Mouse (Mus musculus) neural tube, embryonic 13.5 days (tissue): ENCODE measurements at regions not wholly inside any gene's neighbourhood (a gene's known extent, or its start where the extent isn't known, plus 50 kb on each side); places are given as distances from the start of the nearest gene placed in this dataset.

Experiments used
- ATAC-seq: fragments of 200-750 bp; cut with Nextera tagmentation; 2 replicates; pipeline ENCODE4 v1.8.0; 2017; ENCODE audit warnings: low read depth, mild to moderate bottlenecking, moderate TSS enrichment, moderate library complexity
- H3K27ac ChIP-seq: fragments of 300-500 bp; sonication (generic); replicated peaks from 2 replicates; pipeline ENCODE4 v1.5.1; 2015; ENCODE audit warnings: moderate library complexity, mild to moderate bottlenecking, inconsistent platforms
- H3K27me3 ChIP-seq: fragments of 300-500 bp; sonication (generic); 2 replicates; pipeline ENCODE4 v1.6.1; 2015; ENCODE audit warnings: mild to moderate bottlenecking, inconsistent platforms
- H3K36me3 ChIP-seq: fragments of 300-500 bp; sonication (generic); 2 replicates; pipeline ENCODE4 v1.6.1; 2015; ENCODE audit warnings: mild to moderate bottlenecking, inconsistent platforms
- H3K4me1 ChIP-seq: fragments of 300-500 bp; sonication (generic); replicated peaks from 2 replicates; pipeline ENCODE4 v1.6.1; 2015; ENCODE audit warnings: inconsistent platforms
- H3K4me2 ChIP-seq: fragments of 300-500 bp; sonication (generic); 2 replicates; pipeline ENCODE4 v1.6.1; 2015; ENCODE audit warnings: inconsistent platforms, mild to moderate bottlenecking, moderate library complexity
- H3K4me3 ChIP-seq: fragments of 300-500 bp; sonication (generic); 2 replicates; pipeline ENCODE4 v1.5.1; 2015; ENCODE audit warnings: mild to moderate bottlenecking, inconsistent platforms
- H3K9ac ChIP-seq: fragments of 300-500 bp; sonication (generic); 2 replicates; pipeline ENCODE4 v1.6.1; 2015; ENCODE audit warnings: moderate library complexity, mild to moderate bottlenecking, inconsistent platforms
- H3K9me3 ChIP-seq: fragments of 300-500 bp; sonication (generic); 2 replicates; pipeline ENCODE4 v1.6.1; 2016; ENCODE audit warnings: inconsistent platforms
- WGBS: fragments of 180-500 bp; shearing (Covaris S2); methylation state at CpG from one replicate; pipeline ENCODE4 v1.1.7; 2015; 5-methylcytosine and 5-hydroxymethylcytosine counted together

DNA sequence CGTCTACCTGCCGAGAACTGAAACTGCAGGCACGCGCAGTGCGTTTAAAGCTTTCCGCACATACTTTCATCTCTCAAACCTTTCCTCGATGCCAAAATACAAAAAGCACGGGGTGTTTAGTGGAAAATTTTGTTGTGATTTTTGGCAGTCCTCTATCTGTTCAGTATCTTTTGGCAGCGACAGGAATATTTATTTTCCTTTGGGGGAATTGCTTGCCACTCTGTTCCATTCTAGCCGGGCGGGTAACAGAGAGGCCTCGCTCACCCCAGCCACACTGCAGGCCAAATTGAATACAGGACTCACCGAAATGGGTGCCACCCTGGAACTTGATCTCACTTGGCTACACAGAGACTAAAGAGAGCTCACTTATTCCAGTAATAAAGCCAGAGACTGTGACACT lies 97.8 kb upstream of the Mdm1 start:
- Histone ChIP-seq H3K4me2 (no peak overlapping the region), H3K27me3 (no peaks in the 10 kb centered on the region), H3K27ac (no peak overlapping the region), H3K4me1 (peaks cover 6% of the 10 kb centered on the region; the same call in 1 of the 2 replicates), H3K36me3 (no peaks in the 10 kb centered on the region), H3K9ac (no peak overlapping the region), H3K4me3 (no peak overlapping the region), H3K9me3 (no peaks in the 10 kb centered on the region)
- no peak for ATAC-seq
- 66% methylated on average over 13 of the region's 13 CpGs for WGBS

DNA sequence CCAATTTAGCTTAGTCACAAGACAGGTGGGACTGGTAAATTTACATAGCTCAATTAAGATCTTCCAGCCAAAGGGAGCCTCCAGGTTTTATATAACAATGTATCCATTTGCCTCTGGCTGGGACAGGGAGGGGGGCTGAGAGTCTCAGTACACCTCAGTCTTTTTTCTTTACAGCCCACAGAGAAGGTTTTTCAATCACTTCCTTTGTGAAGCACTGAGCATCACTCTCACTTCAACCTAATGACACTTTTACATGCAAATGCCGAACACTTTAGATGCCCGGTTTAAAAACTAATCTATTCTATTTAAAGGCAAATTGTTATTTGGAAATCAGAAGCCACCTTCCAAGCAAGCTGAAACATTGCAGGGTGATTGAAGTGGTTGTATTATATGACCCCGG lies 96.8 kb upstream of the Mdm1 start:
- H3K9ac ChIP-seq, result no peak overlapping the region
- WGBS, result 22% methylated on average over 3 of the region's 3 CpGs
- no peak overlapping the region for H3K27ac ChIP-seq
- H3K9me3 ChIP-seq, result no peaks in the 10 kb centered on the region
- no peaks in the 10 kb centered on the region for H3K27me3 ChIP-seq
- no peak overlapping the region for H3K4me2 ChIP-seq
- H3K4me1 ChIP-seq, result peaks cover 6% of the 10 kb centered on the region; the same call in 1 of the 2 replicates
- ATAC-seq, result no peak
- no peaks in the 10 kb centered on the region for H3K36me3 ChIP-seq
- no peak overlapping the region for H3K4me3 ChIP-seq

DNA sequence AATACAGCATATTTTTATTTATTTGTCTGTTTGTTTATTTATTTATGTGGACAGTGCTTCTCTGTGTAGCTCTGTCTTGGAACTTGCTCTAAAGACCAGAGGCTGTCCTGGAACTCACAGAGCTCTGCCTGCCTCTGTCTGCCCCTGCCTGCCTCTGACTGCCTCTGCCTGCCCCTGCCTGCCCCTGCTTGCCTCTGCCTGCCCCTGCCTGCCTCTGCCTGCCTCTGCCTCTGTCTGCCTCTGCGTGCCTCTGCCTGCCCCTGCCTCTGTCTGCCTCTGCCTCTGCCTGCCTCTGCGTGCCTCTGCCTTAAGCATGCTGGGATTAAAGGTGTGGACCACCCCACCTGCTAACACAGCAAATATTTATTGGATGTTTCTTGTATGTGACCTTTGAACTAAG lies 96.2 kb upstream of the Mdm1 start:
- peaks cover 6% of the 10 kb centered on the region; the same call in 1 of the 2 replicates for H3K4me1 ChIP-seq
- ATAC-seq, result no peak
- H3K27me3 ChIP-seq, result no peaks in the 10 kb centered on the region
- no peak overlapping the region for H3K4me2 ChIP-seq
- H3K9ac ChIP-seq, result no peak overlapping the region
- no peaks in the 10 kb centered on the region for H3K9me3 ChIP-seq
- no peak overlapping the region for H3K4me3 ChIP-seq
- no peak overlapping the region for H3K27ac ChIP-seq
- H3K36me3 ChIP-seq, result no peaks in the 10 kb centered on the region
- 92% methylated on average over 2 of the region's 2 CpGs for WGBS

DNA sequence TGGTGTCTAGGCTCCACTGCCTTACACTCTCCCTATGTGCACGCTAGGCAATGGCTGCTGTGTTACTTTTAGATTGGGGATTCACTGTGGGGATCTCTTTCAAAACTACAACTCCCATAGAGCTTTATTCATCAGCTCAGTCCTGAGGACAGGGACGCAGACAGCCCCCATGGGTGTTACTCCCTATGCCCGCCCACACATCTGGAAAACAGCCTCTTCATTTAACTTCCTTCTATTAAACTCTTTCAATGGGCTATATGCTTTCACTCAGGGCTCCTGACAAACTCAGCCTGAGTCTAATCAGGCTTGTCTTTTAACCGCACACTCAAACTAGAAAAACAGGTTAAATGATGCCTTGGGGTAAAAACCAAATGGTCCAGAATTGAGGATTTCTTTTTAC lies 95.3 kb upstream of the Mdm1 start:
- Histone ChIP-seq H3K4me1 (peaks cover 6% of the 10 kb centered on the region; the same call in 1 of the 2 replicates), H3K27ac (no peak overlapping the region), H3K9ac (no peak overlapping the region), H3K9me3 (no peaks in the 10 kb centered on the region), H3K4me3 (no peak overlapping the region), H3K4me2 (no peak overlapping the region), H3K27me3 (no peaks in the 10 kb centered on the region), H3K36me3 (no peaks in the 10 kb centered on the region)
- 69% methylated on average over 4 of the region's 4 CpGs for WGBS
- no peak for ATAC-seq

DNA sequence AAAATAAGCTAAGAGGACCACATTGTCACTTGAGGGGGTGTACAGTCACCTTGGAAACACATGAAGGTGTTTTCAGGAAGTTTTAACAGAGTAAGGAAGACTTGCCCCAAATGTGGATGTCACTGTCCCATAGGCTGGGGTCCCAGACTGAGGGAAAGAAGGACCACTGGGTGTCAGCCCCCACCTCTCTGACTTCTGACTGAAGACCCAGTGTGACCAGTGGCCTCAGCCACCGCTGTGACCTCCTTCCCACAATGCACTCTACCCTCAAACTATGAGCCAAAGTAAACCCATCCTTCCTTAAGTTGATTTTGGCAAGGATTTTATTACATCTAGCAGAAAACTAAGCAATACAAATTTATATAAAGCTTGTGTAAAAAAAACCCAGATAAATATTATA lies 94.8 kb upstream of the Mdm1 start:
- 93% methylated on average over 1 of the region's 1 CpGs for WGBS
- Histone ChIP-seq H3K9me3 (no peaks in the 10 kb centered on the region), H3K27me3 (no peaks in the 10 kb centered on the region), H3K4me2 (no peak overlapping the region), H3K4me1 (peaks cover 6% of the 10 kb centered on the region; the same call in 1 of the 2 replicates), H3K4me3 (no peak overlapping the region), H3K36me3 (no peaks in the 10 kb centered on the region), H3K27ac (no peak overlapping the region), H3K9ac (no peak overlapping the region)
- no peak for ATAC-seq

DNA sequence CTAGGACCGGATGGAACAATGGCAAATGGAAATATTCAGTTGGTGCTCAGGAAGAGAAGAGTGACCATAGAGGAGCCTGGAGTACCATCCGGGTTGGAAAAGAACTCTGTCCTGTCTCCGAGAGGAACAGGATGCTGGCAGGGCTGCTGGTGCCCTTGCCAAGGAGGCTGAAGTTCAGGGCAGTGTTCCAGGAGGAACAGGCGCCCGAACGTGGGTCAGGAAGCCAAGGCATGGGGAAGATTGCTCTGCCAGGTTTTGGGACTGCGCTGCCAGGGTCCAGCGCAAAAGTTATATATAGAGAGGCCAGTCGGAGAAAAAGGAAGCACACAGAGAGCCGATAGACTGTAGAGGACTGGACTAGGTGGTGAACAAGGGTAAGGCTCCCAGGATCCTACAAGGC lies 92.3 kb upstream of the Mdm1 start:
- Histone ChIP-seq H3K4me3 (no peak overlapping the region), H3K27ac (no peak overlapping the region), H3K4me1 (peaks cover 6% of the 10 kb centered on the region; the same call in 1 of the 2 replicates), H3K4me2 (no peak overlapping the region), H3K9ac (no peak overlapping the region), H3K36me3 (no peaks in the 10 kb centered on the region), H3K9me3 (no peaks in the 10 kb centered on the region), H3K27me3 (no peaks in the 10 kb centered on the region)
- 91% methylated on average over 10 of the region's 10 CpGs for WGBS
- no peak for ATAC-seq

DNA sequence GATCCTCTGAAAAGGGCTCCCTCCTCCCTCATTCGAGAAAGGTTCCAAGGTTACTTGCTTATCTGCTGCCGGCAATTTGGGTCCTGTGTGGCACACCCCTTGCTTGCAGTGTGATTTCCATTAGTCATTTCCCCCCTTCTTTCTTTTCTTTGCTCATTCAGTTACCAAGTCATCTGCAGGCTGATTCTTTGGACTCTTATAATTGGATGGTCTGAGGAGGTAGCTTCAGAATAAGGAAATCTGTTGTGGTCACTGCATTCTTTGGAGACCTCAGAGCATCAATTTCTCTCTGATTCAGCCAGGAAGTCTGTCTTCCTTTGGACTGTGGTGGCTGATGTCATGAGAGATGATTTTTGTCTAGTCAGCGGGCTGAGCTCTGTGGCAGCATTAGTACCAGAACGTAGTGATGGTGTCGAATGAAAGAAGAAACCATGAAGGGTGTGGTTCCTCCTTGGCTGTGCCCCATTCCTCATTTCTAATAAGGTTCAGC lies 91.4 kb upstream of the Mdm1 start:
- Histone ChIP-seq H3K4me1 (0 out of 2 replicates have a peak, but pooled peaks cover under 1% of the 10 kb centered on the region), H3K4me3 (no peak overlapping the region), H3K27me3 (no peaks in the 10 kb centered on the region), H3K4me2 (no peak overlapping the region), H3K36me3 (no peaks in the 10 kb centered on the region), H3K9me3 (no peaks in the 10 kb centered on the region), H3K9ac (no peak overlapping the region), H3K27ac (no peak overlapping the region)
- WGBS, result 89% methylated on average over 5 of the region's 5 CpGs
- ATAC-seq, result no peak

DNA sequence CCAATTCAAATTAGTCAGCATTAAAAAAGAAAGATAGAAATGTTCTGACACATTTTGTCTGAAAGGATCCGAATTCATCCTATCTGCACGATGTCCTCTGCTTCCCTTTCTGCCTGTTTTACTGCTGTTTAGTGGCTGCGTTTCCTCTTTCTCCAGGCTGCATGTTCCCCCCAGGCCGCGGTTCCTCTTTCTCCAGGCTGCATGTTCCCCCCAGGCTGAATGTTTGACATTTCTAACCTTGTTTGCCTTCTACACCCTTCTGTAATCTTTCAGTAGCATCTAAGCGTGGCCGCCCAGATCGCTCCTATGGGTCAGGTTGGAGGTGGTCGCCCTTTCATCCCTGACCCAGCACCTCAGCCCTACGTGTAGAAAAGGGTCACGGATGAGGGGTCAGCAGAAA lies 89.6 kb upstream of the Mdm1 start:
- 88% methylated on average over 11 of the region's 11 CpGs for WGBS
- no peaks in the 10 kb centered on the region for H3K9me3 ChIP-seq
- no peak overlapping the region for H3K4me2 ChIP-seq
- H3K4me3 ChIP-seq, result no peak overlapping the region
- H3K4me1 ChIP-seq, result peaks cover 13% of the 10 kb centered on the region
- H3K27ac ChIP-seq, result no peak overlapping the region
- no peaks in the 10 kb centered on the region for H3K27me3 ChIP-seq
- no peak for ATAC-seq
- H3K9ac ChIP-seq, result no peak overlapping the region
- H3K36me3 ChIP-seq, result no peaks in the 10 kb centered on the region

DNA sequence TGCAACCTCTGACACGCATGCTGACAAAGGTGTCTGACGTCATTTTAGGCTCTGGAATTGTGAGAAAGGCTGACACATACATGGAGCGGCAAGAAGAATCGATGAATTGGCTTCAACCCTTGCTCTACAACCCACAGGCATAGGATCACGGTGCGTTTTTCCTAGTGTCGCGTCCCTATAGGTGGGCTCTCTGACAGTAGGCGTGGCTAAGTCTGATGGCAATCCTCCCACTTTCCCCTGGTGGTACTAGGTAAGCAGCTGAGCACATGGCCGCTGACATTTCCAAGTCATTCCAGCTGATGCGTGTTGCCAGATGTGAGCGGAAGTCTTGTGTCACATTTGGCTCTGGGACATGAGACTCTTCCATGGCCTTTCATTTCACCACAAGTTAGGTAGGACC lies 89.1 kb upstream of the Mdm1 start:
- no peaks in the 10 kb centered on the region for H3K27me3 ChIP-seq
- H3K4me3 ChIP-seq, result no peak overlapping the region
- no peak overlapping the region for H3K27ac ChIP-seq
- ATAC-seq, result no peak
- H3K9me3 ChIP-seq, result no peaks in the 10 kb centered on the region
- H3K9ac ChIP-seq, result no peak overlapping the region
- H3K4me2 ChIP-seq, result no peak overlapping the region
- H3K4me1 ChIP-seq, result peaks cover 17% of the 10 kb centered on the region
- WGBS, result 83% methylated on average over 12 of the region's 12 CpGs
- H3K36me3 ChIP-seq, result no peaks in the 10 kb centered on the region

DNA sequence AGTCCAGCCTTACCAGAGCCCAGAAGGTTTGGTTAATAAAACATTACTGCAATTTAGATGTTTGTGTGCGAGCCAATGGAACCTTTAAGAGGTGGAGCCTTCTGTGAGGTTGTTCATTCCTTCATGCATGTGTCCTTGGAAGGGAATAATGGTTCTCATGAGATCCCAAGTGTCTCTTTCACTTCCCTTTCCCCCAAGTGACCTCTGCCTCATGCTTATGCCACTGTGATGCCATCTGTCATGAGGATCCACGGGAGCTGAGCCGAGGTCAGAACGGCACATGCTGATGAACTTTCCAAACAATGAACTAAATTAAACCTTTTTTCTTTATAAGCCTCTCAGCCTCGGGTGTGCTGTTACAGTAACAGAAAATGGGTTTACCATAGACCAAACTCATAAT lies 88.6 kb upstream of the Mdm1 start:
- peaks cover 21% of the 10 kb centered on the region for H3K4me1 ChIP-seq
- H3K27me3 ChIP-seq, result no peaks in the 10 kb centered on the region
- no peak overlapping the region for H3K9ac ChIP-seq
- H3K4me3 ChIP-seq, result no peak overlapping the region
- H3K27ac ChIP-seq, result no peak overlapping the region
- no peak overlapping the region for H3K4me2 ChIP-seq
- no peaks in the 10 kb centered on the region for H3K9me3 ChIP-seq
- ATAC-seq, result no peak
- H3K36me3 ChIP-seq, result no peaks in the 10 kb centered on the region
- 92% methylated on average over 5 of the region's 5 CpGs for WGBS

DNA sequence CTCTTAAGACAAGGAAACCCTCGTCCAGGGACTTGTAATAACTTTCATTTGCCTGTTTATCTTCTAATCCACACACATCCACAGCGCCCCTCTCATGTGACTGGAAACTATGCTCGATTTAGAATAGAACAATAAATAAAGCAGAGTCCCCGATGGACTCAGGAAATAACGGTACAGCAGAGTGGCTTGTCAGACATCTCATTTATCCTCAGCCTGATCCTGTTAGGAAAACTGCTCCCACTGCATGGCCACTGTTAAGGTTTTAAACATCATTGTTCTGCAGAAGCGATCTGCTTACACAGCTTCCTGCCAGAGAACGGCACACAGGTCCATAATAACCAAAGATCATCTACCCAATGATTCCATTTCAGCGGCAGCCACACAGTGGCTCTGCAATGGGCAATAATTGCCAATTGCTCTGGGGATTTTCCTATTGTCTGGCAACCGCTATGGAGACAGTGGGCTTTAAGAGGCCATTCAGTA lies 84.8 kb upstream of the Mdm1 start:
- no peaks in the 10 kb centered on the region for H3K27me3 ChIP-seq
- peak; percentile 79 for ATAC-seq
- peak overlapping the region; percentile 81 for H3K27ac ChIP-seq
- no peaks in the 10 kb centered on the region for H3K36me3 ChIP-seq
- H3K4me3 ChIP-seq, result no peak overlapping the region
- peak overlapping the region; percentile 34 for H3K4me2 ChIP-seq
- H3K9ac ChIP-seq, result peak overlapping the region; percentile 1; the same call in 1 of the 2 replicates
- peaks cover 21% of the 10 kb centered on the region for H3K4me1 ChIP-seq
- no peaks in the 10 kb centered on the region for H3K9me3 ChIP-seq
- WGBS, result 14% methylated on average over 9 of the region's 9 CpGs

DNA sequence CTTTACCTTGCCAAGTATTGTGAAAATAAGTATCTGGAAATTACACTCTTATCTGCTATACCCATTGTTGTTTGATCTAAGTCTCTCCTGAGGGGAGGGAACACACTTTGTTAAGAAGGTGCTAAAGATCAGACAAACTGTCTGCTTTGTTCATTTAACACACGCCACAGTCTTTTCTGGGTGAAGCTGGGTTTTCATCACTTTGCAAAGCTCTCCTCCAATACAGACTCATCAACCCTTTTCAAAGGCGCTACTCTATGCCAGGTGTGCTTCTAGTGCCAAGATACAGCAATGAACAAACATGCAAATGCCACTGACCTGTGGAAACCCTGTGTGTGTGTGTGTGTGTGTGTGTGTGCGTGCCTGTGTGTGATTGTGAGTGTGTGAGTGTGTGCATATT lies 84.1 kb upstream of the Mdm1 start:
- no peak overlapping the region for H3K4me2 ChIP-seq
- H3K4me1 ChIP-seq, result peaks cover 21% of the 10 kb centered on the region
- no peak; the same call in 1 of the 2 replicates for ATAC-seq
- no peaks in the 10 kb centered on the region for H3K36me3 ChIP-seq
- H3K9me3 ChIP-seq, result no peaks in the 10 kb centered on the region
- no peak overlapping the region for H3K4me3 ChIP-seq
- H3K9ac ChIP-seq, result no peak overlapping the region
- 71% methylated on average over 3 of the region's 3 CpGs for WGBS
- H3K27me3 ChIP-seq, result no peaks in the 10 kb centered on the region
- H3K27ac ChIP-seq, result peak overlapping the region; percentile 81

DNA sequence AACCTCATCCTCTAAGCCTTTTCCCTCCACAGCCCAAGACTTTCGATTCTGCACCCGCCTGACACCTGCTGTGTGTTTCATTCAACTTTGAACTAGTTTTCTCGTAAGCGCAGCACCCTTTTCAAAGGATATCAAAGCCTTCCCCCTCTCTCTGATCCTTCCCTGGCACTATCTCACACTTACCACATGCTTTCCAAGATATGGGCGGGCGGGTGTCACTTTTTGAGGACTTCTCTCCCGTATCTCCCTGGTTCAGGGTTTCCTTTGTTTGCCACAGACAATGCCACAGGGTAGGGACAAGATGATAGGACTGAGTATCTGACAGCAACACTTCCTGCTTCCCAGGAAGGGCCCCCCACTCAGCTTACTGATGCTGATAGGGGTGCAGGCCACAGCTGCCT lies 76.8 kb upstream of the Mdm1 start:
- H3K4me3 ChIP-seq, result no peak overlapping the region
- no peaks in the 10 kb centered on the region for H3K27me3 ChIP-seq
- ATAC-seq, result no peak
- no peak overlapping the region for H3K4me2 ChIP-seq
- no peak overlapping the region for H3K27ac ChIP-seq
- H3K4me1 ChIP-seq, result no peaks in the 10 kb centered on the region
- H3K9ac ChIP-seq, result no peak overlapping the region
- H3K9me3 ChIP-seq, result no peaks in the 10 kb centered on the region
- 75% methylated on average over 7 of the region's 7 CpGs for WGBS
- H3K36me3 ChIP-seq, result no peaks in the 10 kb centered on the region
